ENCODE assay signal across 9 mouse cellular contexts in the genomic region with DNA sequence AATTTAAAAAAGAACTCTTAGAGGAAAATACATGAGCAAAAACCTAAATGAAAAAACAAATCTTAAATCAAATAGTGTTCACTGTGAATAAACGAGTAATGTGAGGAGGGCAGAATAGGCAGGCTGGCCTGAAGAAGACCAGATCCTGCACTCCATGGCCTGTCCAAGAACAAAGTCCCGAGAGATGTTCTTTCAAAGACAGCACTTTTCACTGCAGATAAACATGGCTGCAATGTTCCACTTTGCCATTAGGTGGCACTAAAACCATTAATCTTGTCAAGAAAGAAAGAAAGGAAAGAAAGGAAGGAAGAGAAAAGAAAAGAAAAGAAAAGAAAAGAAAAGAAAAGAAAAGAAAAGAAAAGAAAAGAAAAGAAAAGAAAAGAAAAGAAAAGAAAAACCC. TPM values are rescaled to one million over a fixed set of nuclear protein-coding genes. Genes with fewer than 3 reads are reported as not detected.
DNase-seq lines count a peak whose midpoint lies in the region; TF ChIP-seq lines count a peak whose summit lies in the region.
"Had no signal": no experiment of that assay in that cellular context is flagged by ENCODE, and none has a peak within 500 bp of the region (broad histone marks: within the 10 kb centered on the region; RNA-seq: fewer than 3 reads in every experiment).

No protein-coding gene starts in this region.

- no peaks in the 10 kb centered on the region for H3K4me1 ChIP-seq in thymus, adult 2 months (replicated peaks; ENCODE audit: control insufficient read depth, insufficient read depth, low read length)

- no peak overlapping the region for H3K27ac ChIP-seq in thymus, adult 2 months (ENCODE audit: control insufficient read depth, insufficient read depth, low read length)
- H3K27ac ChIP-seq: heart, embryonic 13.5 days had no signal

- DNase-seq in adrenal gland, adult (ENCODE audit: inconsistent age in 2 of 2, low spot score in 1 of 2) = peak; percentile 19 to 82
- DNase-seq in adrenal gland, adult 8-10 months = no peak
- DNase-seq in thymus, adult 2 months = peak; percentile 47
- no peak for DNase-seq in thymus, adult 18-20 months
- peak; percentile 86 for DNase-seq in embryo, embryonic 10 days (ENCODE audit: low spot score)
- peak; percentile 86 for DNase-seq in induced T-regulatory cell, adult 2 months (ENCODE audit: low read depth)
- peak; percentile 44 for DNase-seq in left cerebral cortex, postnatal 4 days
- peak; percentile 48 for DNase-seq in right cerebral cortex, postnatal 14 days

- H3K36me3 ChIP-seq in thymus, adult 2 months (ENCODE audit: control insufficient read depth, insufficient read depth, low read length) = no peaks in the 10 kb centered on the region

- intact Hi-C loops in left cerebral cortex, postnatal 4 days (cut with DNase I) = loop anchor here (1.0 kb wide), 1 partner anchor 191 kb away; no protein-coding TSS in a partner anchor

- WGBS in thymus, adult 2 months = 13% methylated on average over 2 of the region's 2 CpGs

- no peak overlapping the region for H3K4me3 ChIP-seq in thymus, adult 2 months (ENCODE audit: control insufficient read depth, insufficient read depth, low read length)
- H3K4me3 ChIP-seq: heart, embryonic 13.5 days had no signal

- no peak for TF ChIP-seq CTCF in thymus, adult 2 months (IDR thresholded peaks at IDR 0.05; ENCODE audit: borderline replicate concordance, control insufficient read depth, extremely low read depth, insufficient read depth, low read length, poor library complexity)

- no peak for TF ChIP-seq POLR2A in thymus, adult 2 months (IDR thresholded peaks at IDR 0.05; ENCODE audit: control insufficient read depth, extremely low read depth, insufficient read depth, low read length, poor library complexity)

- H3K27me3 ChIP-seq in thymus, adult 2 months (ENCODE audit: control insufficient read depth, insufficient read depth, low read length) = no peaks in the 10 kb centered on the region
- H3K27me3 ChIP-seq: heart, embryonic 13.5 days had no signal

RNA-seq across cellular contexts. Expression of a gene that starts 49.8 kb away (rescaled TPM):
- total RNA-seq in adrenal gland, adult 8-10 months (2022) = 10 to 100 TPM; 27.9 to 45.9 (median 34.6) TPM
- polyA plus RNA-seq in thymus, adult 2 months (2012; rRNA removed) = 53.3 and 56.5 TPM in 2 replicates
- total RNA-seq in left cerebral cortex, postnatal 4 days (2021) = 100 to 1,000 TPM; 194 to 203 TPM

Comparison
In these comparisons a context has a peak if more than half of its experiments do, and no peak if none do; other contexts are left out.
1. DNase-seq: peak in adrenal gland, adult (2 of 2), thymus, adult 2 months (single experiment), embryo, embryonic 10 days (single experiment), induced T-regulatory cell, adult 2 months (single experiment), left cerebral cortex, postnatal 4 days (single experiment) and right cerebral cortex, postnatal 14 days (single experiment); none in adrenal gland, adult 8-10 months (single experiment) and thymus, adult 18-20 months (0 of 2).
2. RNA of a gene that starts 49.8 kb away (total RNA-seq): 194 to 203 TPM in left cerebral cortex, postnatal 4 days; 27.9 to 45.9 TPM in adrenal gland, adult 8-10 months; every median in the first group is over 4 times any median in the second.